Mouse (Mus musculus): Measurements from ENCODE around the gene Anapc5. TPM values are rescaled to one million over a fixed set of nuclear protein-coding genes. Genes with fewer than 3 reads are reported as not detected.

Gene Anapc5
- total and polyA plus RNA-seq, 2 experiments from 2014 or later, result 426 to 449 TPM

- no peak for ATAC-seq
Measured at GRCm38 (mm10) chr5:122843799-122844198, 22.7 kb upstream of the Anapc5 start.

GRCm38 (mm10) chr5:122841126-122841525 is 20.0 kb upstream of the Anapc5 start:
- Histone ChIP-seq H3K27ac (no peak overlapping the region), H3K4me1 (ENCODE audit: insufficient read depth, low read length) (no peaks in the 10 kb centered on the region), H3K4me3 (ENCODE audit: low read length) (no peak overlapping the region), H3K9me3 (ENCODE audit: low read length) (no peaks in the 10 kb centered on the region), H3K4me2 (ENCODE audit: low read depth, low read length) (no peak overlapping the region), H3K36me3 (ENCODE audit: insufficient read depth, low read length) (no peaks in the 10 kb centered on the region), H3K9ac (replicated peaks; ENCODE audit: low read length) (no peak overlapping the region), H3K27me3 (ENCODE audit: insufficient read depth, low read length) (no peaks in the 10 kb centered on the region)
- DNase-seq (ENCODE audit: low spot score), result no peak
- 90% methylated on average over 2 of the region's 2 CpGs for WGBS
- no peak for ATAC-seq
- no peak for TF ChIP-seq CTCF (IDR thresholded peaks at IDR 0.05; ENCODE audit: low read depth)

More at GRCm38 (mm10) chr5:122843799-122844198, 22.7 kb upstream of the Anapc5 start:
- Histone ChIP-seq H3K9me3 (ENCODE audit: low read length) (no peaks in the 10 kb centered on the region), H3K27me3 (ENCODE audit: insufficient read depth, low read length) (no peaks in the 10 kb centered on the region), H3K36me3 (ENCODE audit: insufficient read depth, low read length) (no peaks in the 10 kb centered on the region), H3K4me2 (ENCODE audit: low read depth, low read length) (no peak overlapping the region), H3K9ac (replicated peaks; ENCODE audit: low read length) (no peak overlapping the region), H3K27ac (no peak overlapping the region), H3K4me1 (ENCODE audit: insufficient read depth, low read length) (no peaks in the 10 kb centered on the region), H3K4me3 (ENCODE audit: low read length) (no peak overlapping the region)
- WGBS, result 89% methylated on average over 5 of the region's 5 CpGs
- no peak for TF ChIP-seq CTCF (IDR thresholded peaks at IDR 0.05; ENCODE audit: low read depth)
- DNase-seq (ENCODE audit: low spot score), result no peak

GRCm38 (mm10) chr5:122832996-122833395 is 11.9 kb upstream of the Anapc5 start:
- WGBS, result 76% methylated on average over 10 of the region's 10 CpGs
- Histone ChIP-seq H3K36me3 (ENCODE audit: insufficient read depth, low read length) (no peaks in the 10 kb centered on the region), H3K27ac (no peak overlapping the region), H3K9me3 (ENCODE audit: low read length) (no peaks in the 10 kb centered on the region), H3K4me1 (ENCODE audit: insufficient read depth, low read length) (no peaks in the 10 kb centered on the region), H3K4me2 (ENCODE audit: low read depth, low read length) (no peak overlapping the region), H3K4me3 (ENCODE audit: low read length) (no peak overlapping the region), H3K27me3 (ENCODE audit: insufficient read depth, low read length) (no peaks in the 10 kb centered on the region), H3K9ac (replicated peaks; ENCODE audit: low read length) (no peak overlapping the region)
- no peak for ATAC-seq
- no peak for DNase-seq (ENCODE audit: low spot score)
- TF ChIP-seq CTCF (IDR thresholded peaks at IDR 0.05; ENCODE audit: low read depth), result no peak

- 88% methylated on average over 10 of the region's 10 CpGs for WGBS
- no peak overlapping the region for H3K27ac ChIP-seq
- ATAC-seq (no peak), DNase-seq (ENCODE audit: low spot score) (no peak)
- H3K27me3 ChIP-seq (ENCODE audit: insufficient read depth, low read length), result no peaks in the 10 kb centered on the region
- no peak overlapping the region for H3K9ac ChIP-seq (replicated peaks; ENCODE audit: low read length)
- H3K4me2 ChIP-seq (ENCODE audit: low read depth, low read length), result no peak overlapping the region
- TF ChIP-seq CTCF (IDR thresholded peaks at IDR 0.05; ENCODE audit: low read depth), result no peak
- no peak overlapping the region for H3K4me3 ChIP-seq (ENCODE audit: low read length)
- no peaks in the 10 kb centered on the region for H3K4me1 ChIP-seq (ENCODE audit: insufficient read depth, low read length)
- H3K9me3 ChIP-seq (ENCODE audit: low read length), result no peaks in the 10 kb centered on the region
- H3K36me3 ChIP-seq (ENCODE audit: insufficient read depth, low read length), result no peaks in the 10 kb centered on the region
Measured at GRCm38 (mm10) chr5:122832536-122832935, 11.4 kb upstream of the Anapc5 start.

- DNase-seq (ENCODE audit: low spot score), result no peak
- Histone ChIP-seq H3K9me3 (ENCODE audit: low read length) (no peaks in the 10 kb centered on the region), H3K9ac (replicated peaks; ENCODE audit: low read length) (no peak overlapping the region), H3K36me3 (ENCODE audit: insufficient read depth, low read length) (no peaks in the 10 kb centered on the region), H3K4me2 (ENCODE audit: low read depth, low read length) (no peak overlapping the region), H3K27me3 (ENCODE audit: insufficient read depth, low read length) (no peaks in the 10 kb centered on the region), H3K4me3 (ENCODE audit: low read length) (no peak overlapping the region), H3K4me1 (ENCODE audit: insufficient read depth, low read length) (no peaks in the 10 kb centered on the region), H3K27ac (no peak overlapping the region)
- 83% methylated on average over 8 of the region's 8 CpGs for WGBS
- no peak for ATAC-seq
- no peak for TF ChIP-seq CTCF (IDR thresholded peaks at IDR 0.05; ENCODE audit: low read depth)
Measured at GRCm38 (mm10) chr5:122825099-122825498, 4.0 kb upstream of the Anapc5 start.

- Histone ChIP-seq H3K27me3 (ENCODE audit: insufficient read depth, low read length) (no peaks in the 10 kb centered on the region), H3K27ac (no peak overlapping the region), H3K4me3 (ENCODE audit: low read length) (no peak overlapping the region), H3K36me3 (ENCODE audit: insufficient read depth, low read length) (no peaks in the 10 kb centered on the region), H3K4me2 (ENCODE audit: low read depth, low read length) (no peak overlapping the region), H3K4me1 (ENCODE audit: insufficient read depth, low read length) (no peaks in the 10 kb centered on the region), H3K9me3 (ENCODE audit: low read length) (no peaks in the 10 kb centered on the region), H3K9ac (replicated peaks; ENCODE audit: low read length) (no peak overlapping the region)
- no peak for ATAC-seq
- TF ChIP-seq CTCF (IDR thresholded peaks at IDR 0.05; ENCODE audit: low read depth), result no peak
- WGBS, result 73% methylated on average over 6 of the region's 6 CpGs
- DNase-seq (ENCODE audit: low spot score), result no peak
Measured at GRCm38 (mm10) chr5:122824450-122824849, 3.3 kb upstream of the Anapc5 start.

GRCm38 (mm10) chr5:122823976-122824375 is 2.8 kb upstream of the Anapc5 start:
- Histone ChIP-seq H3K9me3 (ENCODE audit: low read length) (no peaks in the 10 kb centered on the region), H3K4me2 (ENCODE audit: low read depth, low read length) (no peak overlapping the region), H3K36me3 (ENCODE audit: insufficient read depth, low read length) (no peaks in the 10 kb centered on the region), H3K27ac (no peak overlapping the region), H3K27me3 (ENCODE audit: insufficient read depth, low read length) (no peaks in the 10 kb centered on the region), H3K9ac (replicated peaks; ENCODE audit: low read length) (no peak overlapping the region), H3K4me3 (ENCODE audit: low read length) (no peak overlapping the region), H3K4me1 (ENCODE audit: insufficient read depth, low read length) (no peaks in the 10 kb centered on the region)
- ATAC-seq (no peak), DNase-seq (ENCODE audit: low spot score) (no peak)
- TF ChIP-seq CTCF (IDR thresholded peaks at IDR 0.05; ENCODE audit: low read depth), result peak; percentile 31
- 67% methylated on average over 1 of the region's 1 CpGs for WGBS

Measured in hindbrain, postnatal 0 days (tissue).